Mouse (Mus musculus) hindbrain, embryonic 16.5 days (tissue): Measurements from ENCODE around the gene Upf2. TPM values are rescaled to one million over a fixed set of nuclear protein-coding genes. Genes with fewer than 3 reads are reported as not detected.
A peak's percentile ranks its signal among the peaks of the same experiment; 100 is the strongest.
"Not testable (repeated sequence)": the region's sequence is repeated elsewhere in the genome, so short reads cannot be mapped to it uniquely, and the experiment has no call there.

Experiments used
- ATAC-seq: fragments of 200-750 bp; cut with Nextera tagmentation; 2 replicates; pipeline ENCODE4 v1.8.0; 2017; ENCODE audit warnings: moderate TSS enrichment, moderate library complexity
- H3K27ac ChIP-seq: fragments of 300-500 bp; sonication (generic); 2 replicates; pipeline ENCODE4 v1.5.1; 2014; ENCODE audit warnings: low read depth, mild to moderate bottlenecking, control low read depth, low read length, moderate library complexity
- H3K27me3 ChIP-seq: fragments of 300-500 bp; sonication (generic); replicated peaks from 2 replicates; pipeline ENCODE4 v1.6.1; 2014; ENCODE audit warnings: low read length; ENCODE audit not compliant: control insufficient read depth, insufficient read depth
- H3K36me3 ChIP-seq: fragments of 300-500 bp; sonication (generic); 2 replicates; pipeline ENCODE4 v1.6.1; 2014; ENCODE audit warnings: mild to moderate bottlenecking, low read length, moderate library complexity, mixed read lengths; ENCODE audit not compliant: control insufficient read depth, insufficient read depth
- H3K4me1 ChIP-seq: fragments of 300-500 bp; sonication (generic); 2 replicates; pipeline ENCODE4 v1.6.1; 2014; ENCODE audit warnings: low read depth, low read length; ENCODE audit not compliant: control insufficient read depth, insufficient read depth
- H3K4me2 ChIP-seq: fragments of 300-500 bp; sonication (generic); 2 replicates; pipeline ENCODE4 v1.6.1; 2014; ENCODE audit warnings: mild to moderate bottlenecking, low read length, control low read depth, moderate library complexity
- H3K4me3 ChIP-seq: fragments of 300-500 bp; sonication (generic); 2 replicates; pipeline ENCODE4 v1.5.1; 2014; ENCODE audit warnings: mild to moderate bottlenecking, low read length, control low read depth, moderate library complexity
- H3K9ac ChIP-seq: fragments of 300-500 bp; sonication (generic); 2 replicates; pipeline ENCODE4 v1.6.1; 2014; ENCODE audit warnings: low read depth, mild to moderate bottlenecking, control low read depth, low read length, moderate library complexity
- H3K9me3 ChIP-seq: fragments of 300-500 bp; sonication (generic); 2 replicates; pipeline ENCODE4 v1.6.1; 2014; ENCODE audit warnings: mild to moderate bottlenecking, low read length, moderate library complexity; ENCODE audit not compliant: control insufficient read depth
- WGBS: fragments of 180-500 bp; shearing (Covaris S2); extraction: QIAGEN DNeasy Blood & Tissue Kit; methylation state at CpG from one replicate; pipeline ENCODE4 v1.1.7; 2014; 5-methylcytosine and 5-hydroxymethylcytosine counted together
- polyA plus RNA-seq: library from polyadenylated mRNA; unstranded; fragments of >200 nt; fragmentation: Nextera tagmentation; extraction: Ambion mirVana; gene quantifications from 2 replicates; pipeline ENCODE4 v1.2.1, GENCODE M21; 2015

The Upf2 gene
- polyA plus RNA-seq, 1 experiment from 2014 or later: 6.4 TPM

DNA sequence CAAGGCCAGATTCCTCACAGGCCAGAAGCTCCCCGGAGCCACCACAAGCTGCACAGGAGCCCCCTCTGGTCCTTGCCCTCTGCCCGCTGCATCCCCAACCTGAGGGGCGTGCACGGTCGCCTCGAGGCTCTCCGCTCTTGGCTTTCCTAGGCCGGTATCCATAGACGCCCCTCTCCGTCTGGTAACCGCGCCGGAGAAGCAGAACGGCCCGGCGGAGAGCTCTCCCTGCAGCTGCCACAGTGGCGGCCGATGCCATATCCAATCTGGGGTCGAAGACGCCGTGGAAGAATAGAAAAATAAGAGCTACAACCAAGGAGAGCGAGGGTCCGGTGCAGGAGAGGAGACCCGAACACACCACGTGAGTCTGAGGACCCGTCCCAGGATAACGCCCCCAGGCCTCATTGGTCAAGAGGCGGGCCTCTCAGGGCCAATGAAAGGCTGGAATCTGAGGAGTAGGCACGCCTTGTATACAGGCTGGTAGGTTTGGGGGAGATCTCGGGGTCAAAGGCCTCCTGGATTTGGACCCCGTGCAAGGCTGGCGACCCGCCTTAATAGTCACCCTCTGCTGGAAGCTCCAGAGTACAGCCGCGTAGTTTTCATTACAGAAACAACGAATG, 8.7 kb upstream of the Upf2 start, which contains the start of gene Dhtkd1:
Gene Dhtkd1 (minus strand): TSS at position 377 of the 617 bp plus-strand sequence.
- H3K4me3 ChIP-seq: peak within 1 kb of the TSS; percentile 68
- under 1% methylated on average over 36 of the region's 36 CpGs for WGBS
- no peaks in the 10 kb centered on the region for H3K9me3 ChIP-seq

GRCm38 (mm10) chr2:5943071-5943470, 8.2 kb upstream of the Upf2 start:
- WGBS: 32% methylated on average over 4 of the region's 4 CpGs

More for the DNA sequence above, 8.7 kb upstream of the Upf2 start, which contains the start of gene Dhtkd1:
- peak within 1 kb of the TSS; percentile 65; the same call in 1 of the 2 replicates for H3K27ac ChIP-seq
- H3K9ac ChIP-seq: peak within 1 kb of the TSS; percentile 84
- H3K27me3 ChIP-seq: no peaks in the 10 kb centered on the region
- H3K4me1 ChIP-seq: no peaks in the 10 kb centered on the region; the same call in 1 of the 2 replicates
- no peaks in the 10 kb centered on the region for H3K36me3 ChIP-seq
- H3K4me2 ChIP-seq: peak within 1 kb of the TSS; percentile 88
- peak; percentile 98 for ATAC-seq

DNA sequence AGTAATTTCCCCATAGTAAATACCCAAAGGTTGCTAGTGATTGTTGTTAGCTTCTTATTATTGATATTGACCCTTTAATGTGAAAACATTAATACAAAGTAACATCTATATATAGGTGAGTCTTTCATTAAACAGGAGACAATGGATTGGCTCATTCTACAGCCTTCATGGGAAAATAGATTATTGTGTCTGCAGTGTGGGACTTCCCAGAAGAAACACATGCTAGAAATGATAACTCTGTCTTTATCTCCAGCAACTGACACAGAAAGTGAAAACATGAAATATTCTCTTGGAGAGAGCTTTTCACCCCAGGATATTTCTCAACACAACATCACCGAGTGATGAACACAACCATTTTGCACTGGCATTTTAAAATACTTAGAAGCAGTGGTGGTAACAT, 5.6 kb upstream of the Upf2 start:
- Histone ChIP-seq H3K27ac (no peak overlapping the region), H3K27me3 (no peaks in the 10 kb centered on the region), H3K4me1 (peaks cover 4% of the 10 kb centered on the region), H3K4me3 (no peak overlapping the region), H3K9ac (no peak overlapping the region), H3K4me2 (no peak overlapping the region), H3K9me3 (no peaks in the 10 kb centered on the region), H3K36me3 (no peaks in the 10 kb centered on the region)
- 81% methylated on average over 1 of the region's 1 CpGs for whole genome bisulfite sequencing
- ATAC-seq: no peak

More at GRCm38 (mm10) chr2:5943071-5943470, 8.2 kb upstream of the Upf2 start:
- Histone ChIP-seq H3K4me3 (peak overlapping the region; percentile 68), H3K27me3 (no peaks in the 10 kb centered on the region), H3K9me3 (no peaks in the 10 kb centered on the region), H3K4me2 (peak overlapping the region; percentile 88), H3K4me1 (no peaks in the 10 kb centered on the region; the same call in 1 of the 2 replicates), H3K9ac (no peak overlapping the region), H3K36me3 (no peaks in the 10 kb centered on the region), H3K27ac (no peak overlapping the region)
- ATAC-seq: 0 out of 2 replicates have a peak, but pooled peaks have one; percentile 35

- H3K4me1 ChIP-seq: peaks cover 4% of the 10 kb centered on the region
- no peak overlapping the region for H3K9ac ChIP-seq
- H3K4me3 ChIP-seq: no peak overlapping the region
- H3K9me3 ChIP-seq: no peaks in the 10 kb centered on the region
- ATAC-seq: no peak
- H3K36me3 ChIP-seq: no peaks in the 10 kb centered on the region
- no peak overlapping the region for H3K27ac ChIP-seq
- 85% methylated on average over 3 of the region's 3 CpGs for WGBS
- H3K27me3 ChIP-seq: no peaks in the 10 kb centered on the region
- H3K4me2 ChIP-seq: no peak overlapping the region
Observed at GRCm38 (mm10) chr2:5946876-5947275, 4.4 kb upstream of the Upf2 start.

GRCm38 (mm10) chr2:5948964-5949363, 2.3 kb upstream of the Upf2 start:
- no peaks in the 10 kb centered on the region for H3K9me3 ChIP-seq
- ATAC-seq: no peak

GRCm38 (mm10) chr2:5949821-5950220, 1.4 kb upstream of the Upf2 start:
- H3K36me3 ChIP-seq, H3K27ac ChIP-seq, ATAC-seq, H3K27me3 ChIP-seq, H3K9me3 ChIP-seq, H3K9ac ChIP-seq: not testable (repeated sequence)
- Histone ChIP-seq H3K4me1 (peaks cover 10% of the 10 kb centered on the region), H3K4me3 (peak overlapping the region; percentile 96), H3K4me2 (peak overlapping the region; percentile 79)
- 97% methylated on average over 9 of the region's 9 CpGs for WGBS

More at GRCm38 (mm10) chr2:5948964-5949363, 2.3 kb upstream of the Upf2 start:
- H3K27ac ChIP-seq: no peak overlapping the region
- peaks cover 10% of the 10 kb centered on the region for H3K4me1 ChIP-seq
- no peaks in the 10 kb centered on the region for H3K36me3 ChIP-seq
- H3K4me3 ChIP-seq: no peak overlapping the region
- no peak overlapping the region for H3K9ac ChIP-seq
- H3K27me3 ChIP-seq: no peaks in the 10 kb centered on the region
- 88% methylated on average over 2 of the region's 2 CpGs for WGBS
- H3K4me2 ChIP-seq: no peak overlapping the region

DNA sequence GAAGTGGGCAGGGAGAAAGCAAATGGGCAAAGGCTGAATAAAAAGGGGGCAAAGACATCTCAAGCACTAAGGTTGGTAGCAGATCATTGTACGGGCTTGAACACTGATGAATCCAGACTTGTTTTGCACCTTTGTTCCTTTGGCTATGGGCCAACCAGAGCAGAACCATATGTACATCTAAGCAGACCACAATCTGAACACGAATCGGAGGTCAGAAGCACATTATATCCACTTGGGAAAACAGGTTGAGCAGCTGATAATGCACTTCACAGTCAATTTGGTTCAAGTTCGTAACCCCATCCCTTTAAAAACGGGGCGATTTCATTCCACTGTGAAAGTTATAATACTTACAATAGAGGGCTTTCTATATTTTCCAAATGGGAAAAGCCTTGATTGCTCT, 964 bp upstream of the Upf2 start:
- Histone ChIP-seq H3K9ac (peak overlapping the region; percentile 71), H3K36me3 (no peaks in the 10 kb centered on the region), H3K4me2 (peak overlapping the region; percentile 79), H3K27ac (peak overlapping the region; percentile 71), H3K9me3 (no peaks in the 10 kb centered on the region), H3K4me1 (peaks cover 10% of the 10 kb centered on the region), H3K27me3 (no peaks in the 10 kb centered on the region), H3K4me3 (peak overlapping the region; percentile 96)
- 8% methylated on average over 6 of the region's 6 CpGs for WGBS
- ATAC-seq: no peak

DNA sequence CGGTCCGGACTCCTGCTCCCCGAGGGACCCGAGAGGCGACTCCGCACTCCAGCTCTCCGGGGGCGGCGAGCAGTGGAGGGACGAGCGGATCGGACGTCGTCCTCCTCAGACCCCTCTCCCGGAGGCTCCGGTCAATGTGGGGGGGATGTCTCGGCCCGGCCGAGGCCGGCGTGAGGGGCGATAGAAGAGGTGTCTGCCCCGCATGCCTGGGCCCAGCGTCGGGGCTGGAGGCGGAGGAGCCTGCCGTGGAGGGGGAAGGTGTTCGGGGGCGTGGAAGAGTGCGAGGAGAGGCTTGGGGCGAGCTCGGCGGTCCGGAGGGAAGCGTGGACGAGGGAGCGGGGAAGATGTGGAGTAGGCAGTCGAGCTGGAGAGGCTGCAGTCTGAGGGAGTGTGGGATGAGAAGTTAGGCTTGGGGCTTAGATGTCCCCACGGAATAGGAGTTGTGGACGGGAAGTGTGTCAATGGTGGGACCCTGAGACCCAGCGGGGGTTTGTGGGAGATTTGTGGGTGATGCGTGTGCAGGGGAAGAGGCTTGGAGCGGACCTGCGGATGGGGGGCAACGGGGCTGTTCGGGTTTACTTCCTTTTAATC, 447 bp downstream of the Upf2 start:
- peak overlapping the region; percentile 84 for H3K27ac ChIP-seq
- peak overlapping the region; percentile 76 for H3K4me2 ChIP-seq
- H3K9ac ChIP-seq: peak overlapping the region; percentile 70
- ATAC-seq: no peak
- H3K4me3 ChIP-seq: peak overlapping the region; percentile 96
- peaks cover 10% of the 10 kb centered on the region for H3K4me1 ChIP-seq
- no peaks in the 10 kb centered on the region for H3K27me3 ChIP-seq
- H3K9me3 ChIP-seq: no peaks in the 10 kb centered on the region
- no peaks in the 10 kb centered on the region for H3K36me3 ChIP-seq
- WGBS: under 1% methylated on average over 37 of the region's 46 CpGs

DNA sequence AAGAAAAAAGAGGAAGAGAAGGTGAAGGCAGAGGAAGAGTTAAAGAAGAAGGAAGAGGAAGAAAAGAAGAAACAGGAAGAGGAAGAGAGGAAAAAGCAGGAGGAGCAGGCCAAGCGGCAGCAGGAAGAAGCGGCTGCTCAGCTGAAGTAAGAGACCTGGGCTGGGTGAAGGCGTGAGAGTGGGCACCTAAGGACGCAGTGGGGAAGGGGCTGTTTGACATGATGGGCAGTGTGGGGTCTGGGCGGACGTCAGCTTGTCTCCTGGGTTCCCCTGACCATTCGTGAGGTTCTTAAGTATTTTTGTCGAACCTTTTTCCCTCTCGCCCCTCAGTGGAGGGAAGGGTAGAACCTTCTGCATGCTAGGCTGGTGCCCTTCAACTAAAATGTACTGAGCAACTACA, 6.4 kb downstream of the Upf2 start:
- Histone ChIP-seq H3K9ac (no peak overlapping the region), H3K27me3 (no peaks in the 10 kb centered on the region), H3K4me1 (no peaks in the 10 kb centered on the region; the same call in 1 of the 2 replicates), H3K27ac (no peak overlapping the region), H3K9me3 (no peaks in the 10 kb centered on the region), H3K4me2 (no peak overlapping the region), H3K36me3 (peaks cover 21% of the 10 kb centered on the region), H3K4me3 (no peak overlapping the region)
- no peak for ATAC-seq
- WGBS: 92% methylated on average over 9 of the region's 9 CpGs
